Mouse (Mus musculus) megakaryocyte progenitor cell, adult 5-6 weeks (primary cell): ENCODE measurements around the gene Dgkg. TPM values are rescaled to one million over a fixed set of nuclear protein-coding genes. Genes with fewer than 3 reads are reported as not detected.
A peak's percentile ranks its signal among the peaks of the same experiment; 100 is the strongest.

Experiments used
- ATAC-seq: replicated peaks from 2 replicates; pipeline ENCODE4 v1.8.0; 2016; ENCODE audit warnings: mild to moderate bottlenecking, moderate TSS enrichment, inconsistent platforms; ENCODE audit not compliant: poor library complexity
- total RNA-seq, 2 experiments: library from RNA; stranded (forward) in 1 of 2; stranded (reverse) in 1 of 2; fragments of 157-497, 149-512 nt in 1 of 2; fragments of 200-1000 nt in 1 of 2; gene quantifications; 2 replicates each; pipeline versions ENCODE4 v1.2.3 to v1.2.4; 2015 to 2017

Gene Dgkg
- total RNA-seq, 2 experiments from 2014 or later, result 14.0 to 18.8 TPM

DNA sequence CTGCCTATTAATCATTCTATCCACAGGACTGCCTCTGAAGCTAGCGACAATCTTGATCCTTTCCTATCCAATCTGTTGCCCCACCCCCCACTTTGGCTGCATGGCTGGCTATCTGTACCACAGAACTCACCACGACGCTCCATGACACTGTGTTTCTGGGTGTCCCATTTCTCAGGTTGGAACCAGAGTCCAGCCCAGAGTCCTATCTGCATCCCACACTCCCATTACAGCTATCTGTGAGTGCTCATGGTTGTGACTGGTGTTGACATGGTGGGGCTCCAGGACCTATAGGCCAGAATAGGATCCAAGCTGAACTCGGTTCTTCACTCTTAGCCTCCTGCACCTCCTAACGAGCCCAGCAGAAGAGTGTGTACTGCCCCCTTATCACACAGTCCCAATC, 107.7 kb downstream of the Dgkg start:
- ATAC-seq, result peak; percentile 16

DNA sequence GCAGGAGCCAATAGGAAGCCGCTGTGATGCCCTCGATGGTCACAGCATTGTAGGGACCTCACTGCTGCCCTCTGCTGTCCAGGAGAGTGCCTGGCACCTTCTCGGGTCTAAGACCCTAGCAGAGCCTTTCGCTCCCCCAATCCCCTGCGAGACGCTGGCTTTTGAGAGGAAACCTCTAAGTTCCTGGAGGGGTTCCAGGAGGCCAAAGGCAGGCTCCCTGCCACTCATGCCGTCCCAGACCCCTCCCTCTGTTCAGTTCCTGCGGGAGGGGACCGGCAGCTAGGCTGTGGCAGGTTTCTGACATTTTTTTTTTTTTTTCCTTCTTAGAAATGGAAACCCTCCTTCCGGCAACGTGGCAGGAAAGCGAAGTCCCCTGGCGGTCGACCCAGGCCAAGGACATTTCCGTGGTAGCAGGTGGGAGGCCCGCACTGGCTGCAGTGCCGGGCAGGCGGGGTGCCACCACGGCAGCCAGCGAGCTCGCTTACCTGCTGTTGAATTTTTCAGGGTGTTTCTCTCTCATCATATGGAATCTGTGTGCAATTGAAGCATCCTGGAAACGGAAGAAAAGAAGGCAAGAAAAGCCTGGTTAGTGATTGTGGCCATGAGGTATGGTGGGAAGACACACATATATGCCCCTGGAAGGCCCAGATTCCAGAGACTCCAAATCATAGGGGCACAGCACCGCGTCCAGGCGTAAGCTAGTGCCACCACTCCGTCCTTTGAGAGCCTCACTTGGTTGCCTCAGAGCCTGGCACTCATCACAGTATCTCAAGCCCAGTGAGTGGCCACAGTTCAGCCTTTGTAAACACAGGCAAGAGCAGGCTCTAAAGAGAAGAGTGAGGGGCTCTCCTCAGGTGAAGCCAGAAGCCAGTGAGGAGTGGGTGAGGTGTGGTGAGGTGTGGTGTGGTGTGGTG, 108.6 kb downstream of the Dgkg start:
- ATAC-seq, result peak; percentile 89

DNA sequence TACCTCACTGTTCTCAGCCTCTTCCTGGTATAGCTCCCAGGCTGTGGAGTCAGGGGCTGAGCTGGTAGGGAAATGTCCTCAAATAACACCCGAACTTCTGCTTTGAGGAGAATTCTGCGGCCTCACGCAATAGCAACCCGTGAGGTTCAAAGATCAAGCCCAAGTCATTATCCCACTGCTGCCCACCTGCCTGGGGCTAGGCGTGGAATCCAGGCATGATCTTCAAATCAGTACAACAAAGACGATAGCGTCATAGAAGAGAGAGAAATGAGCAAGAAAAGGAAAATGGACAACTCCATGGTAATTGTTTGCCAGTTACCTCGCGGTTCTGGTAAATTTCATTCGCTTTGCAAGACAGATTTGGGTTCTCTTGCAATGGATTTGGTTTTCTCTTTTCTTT, 109.3 kb downstream of the Dgkg start:
- peak; percentile 20; the same call in 1 of the 2 replicates for ATAC-seq

GRCm38 (mm10) chr16:22545799-22546198, 111.2 kb downstream of the Dgkg start:
- ATAC-seq, result no peak

DNA sequence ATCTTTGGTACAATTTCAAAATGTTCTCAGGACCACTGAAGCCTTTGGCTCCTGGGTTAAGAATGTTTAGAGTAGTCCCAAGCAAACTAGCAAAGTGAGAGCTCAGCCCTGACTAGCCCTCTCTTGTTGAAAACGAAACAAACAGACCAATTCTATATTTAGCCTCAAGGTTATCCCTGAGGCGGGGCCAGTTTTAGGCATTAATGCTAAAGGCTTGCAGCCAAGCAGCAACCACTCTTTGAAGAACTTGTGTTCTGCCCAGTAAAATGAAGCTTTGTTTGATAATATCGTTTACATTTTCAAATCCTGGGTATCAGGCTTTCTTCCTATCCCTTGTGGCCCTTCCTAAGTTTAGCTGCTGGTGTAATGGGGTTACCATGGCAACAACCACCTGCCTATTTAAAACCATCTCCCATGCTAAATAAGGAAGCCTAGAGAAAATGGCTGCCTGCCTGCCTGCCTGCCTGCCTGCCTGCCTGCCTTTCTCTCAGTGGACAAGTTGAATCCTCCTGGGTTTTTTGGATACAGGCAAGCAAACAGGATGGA, 111.9 kb downstream of the Dgkg start:
- ATAC-seq, result no peak

DNA sequence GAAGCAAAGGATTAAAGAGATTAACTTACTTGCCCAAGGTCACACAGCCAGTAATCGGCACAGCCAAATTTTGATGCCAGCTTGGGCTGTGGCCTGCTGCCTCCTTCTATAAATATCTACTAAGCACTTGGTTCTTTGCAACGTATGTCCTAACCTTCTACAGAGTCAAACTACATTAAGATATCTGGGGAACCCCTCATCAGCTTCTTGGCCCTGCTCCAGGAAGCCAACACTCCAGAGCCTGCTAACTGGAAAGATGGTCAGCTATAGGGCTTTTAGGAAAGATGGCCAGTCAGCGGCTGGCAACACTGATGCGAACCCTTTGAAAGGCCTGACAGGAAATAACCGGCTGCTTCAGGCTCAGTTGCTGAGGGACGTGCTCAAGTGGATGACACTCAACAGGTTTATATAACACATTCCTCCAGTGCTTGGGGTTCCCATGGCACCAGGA, 114.3 kb downstream of the Dgkg start:
- no peak for ATAC-seq

DNA sequence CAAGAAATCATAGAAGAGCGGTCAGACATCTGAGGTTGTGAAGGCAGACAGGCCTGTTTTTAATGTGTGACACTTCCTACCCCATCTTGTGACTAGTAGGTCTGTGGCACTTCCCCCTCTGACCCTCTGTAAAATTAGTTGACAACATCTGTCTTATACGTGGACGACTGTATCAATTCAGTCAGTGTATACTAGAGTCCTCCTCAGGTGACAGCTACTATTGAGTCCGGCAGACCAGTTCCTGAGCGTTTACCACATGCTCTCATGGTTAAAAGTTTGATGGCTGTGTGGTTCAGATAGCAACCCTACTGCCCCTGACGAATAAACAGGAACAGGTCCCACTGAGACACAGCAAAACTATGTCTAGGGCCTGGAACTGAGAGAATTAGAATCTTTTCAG, 117.7 kb downstream of the Dgkg start:
- no peak for ATAC-seq

GRCm38 (mm10) chr16:22536581-22537160, 120.3 kb downstream of the Dgkg start:
- no peak for ATAC-seq

- no peak for ATAC-seq
Measured at GRCm38 (mm10) chr16:22533087-22533486, 123.9 kb downstream of the Dgkg start.

DNA sequence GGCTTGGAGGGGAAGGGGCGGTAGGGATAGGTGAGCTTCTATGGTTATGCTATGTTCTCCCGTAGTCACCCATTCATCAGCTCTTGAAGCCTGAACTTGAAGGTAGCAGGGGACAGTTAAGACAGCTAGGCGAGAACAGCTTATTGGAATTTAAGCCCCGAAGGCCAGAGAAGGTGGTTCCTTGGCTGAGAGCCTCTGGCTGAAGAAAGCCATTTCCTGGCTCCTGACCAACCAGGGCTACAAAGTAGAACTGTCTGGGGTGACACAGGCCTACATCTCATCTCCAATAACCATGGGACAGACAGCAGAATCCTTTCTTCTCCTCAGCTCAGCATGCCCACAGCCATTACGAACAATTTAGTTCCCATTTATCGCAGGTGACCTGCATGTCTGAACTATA, 125.2 kb downstream of the Dgkg start:
- ATAC-seq, result no peak

- no peak for ATAC-seq
Measured at GRCm38 (mm10) chr16:22531041-22531440, 126.0 kb downstream of the Dgkg start.

- ATAC-seq, result no peak
Measured at GRCm38 (mm10) chr16:22527499-22527939, 129.5 kb downstream of the Dgkg start.

- no peak for ATAC-seq
Measured at GRCm38 (mm10) chr16:22526386-22526785, 130.6 kb downstream of the Dgkg start.

- ATAC-seq, result peak; percentile 97
Measured at GRCm38 (mm10) chr16:22517431-22518384, 139.3 kb downstream of the Dgkg start.

DNA sequence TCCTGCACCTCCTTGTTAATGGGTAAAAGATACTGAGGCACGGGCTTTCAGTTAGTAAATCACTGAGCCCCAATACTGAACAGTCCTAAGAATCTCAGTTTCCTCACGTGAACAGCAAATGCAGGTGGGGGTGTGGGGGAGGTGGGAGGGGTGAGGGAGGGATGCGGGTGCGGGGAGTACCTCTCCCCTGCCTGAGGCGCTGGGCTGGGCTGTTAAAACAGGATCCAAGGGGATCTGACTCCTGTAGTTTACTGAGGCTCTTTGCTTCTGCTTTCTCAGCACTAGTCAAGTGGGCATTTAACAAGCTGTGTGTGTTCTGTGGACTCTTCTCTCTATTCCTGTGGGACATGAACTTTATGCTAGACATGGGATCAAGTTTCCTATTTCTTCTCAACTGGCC, 141.5 kb downstream of the Dgkg start:
- no peak for ATAC-seq

DNA sequence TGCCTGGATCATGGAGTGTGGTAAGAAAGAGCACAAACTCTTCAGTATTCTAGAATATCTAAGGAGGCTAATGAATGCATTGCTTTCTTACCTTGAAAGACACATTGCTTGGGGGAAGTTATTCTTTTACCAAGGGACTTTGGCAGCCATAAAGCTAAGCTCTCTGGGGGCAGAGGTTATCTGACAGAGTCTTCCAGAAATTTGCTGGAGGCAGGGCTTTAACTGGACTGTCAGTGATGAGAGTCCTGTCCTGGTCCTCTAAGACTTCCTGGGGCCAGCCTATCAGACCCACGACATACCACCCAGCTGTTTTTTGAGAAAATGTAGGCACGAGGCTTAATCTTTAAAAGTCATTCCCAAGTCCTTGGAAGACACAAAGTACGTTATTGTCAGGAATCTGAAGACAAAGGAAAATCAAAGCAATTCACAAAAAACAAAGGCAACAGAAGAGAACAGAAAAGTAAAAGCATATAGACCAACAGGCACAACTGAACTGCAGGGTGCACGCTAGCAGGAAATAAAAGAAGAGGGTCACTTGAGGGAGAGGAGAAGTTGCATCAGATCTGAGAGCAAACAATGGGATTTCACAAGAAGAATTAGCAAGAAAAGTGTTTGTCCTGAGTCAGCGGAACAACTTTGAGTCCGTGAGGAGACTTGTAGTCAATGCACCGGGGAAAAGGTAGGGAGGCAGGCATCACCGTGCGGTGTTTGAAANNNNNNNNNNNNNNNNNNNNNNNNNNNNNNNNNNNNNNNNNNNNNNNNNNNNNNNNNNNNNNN, 146.0 kb downstream of the Dgkg start:
- peak; percentile 46; the same call in 1 of the 2 replicates for ATAC-seq

- no peak for ATAC-seq
Measured at GRCm38 (mm10) chr16:22508936-22509563, 148.0 kb downstream of the Dgkg start.

DNA sequence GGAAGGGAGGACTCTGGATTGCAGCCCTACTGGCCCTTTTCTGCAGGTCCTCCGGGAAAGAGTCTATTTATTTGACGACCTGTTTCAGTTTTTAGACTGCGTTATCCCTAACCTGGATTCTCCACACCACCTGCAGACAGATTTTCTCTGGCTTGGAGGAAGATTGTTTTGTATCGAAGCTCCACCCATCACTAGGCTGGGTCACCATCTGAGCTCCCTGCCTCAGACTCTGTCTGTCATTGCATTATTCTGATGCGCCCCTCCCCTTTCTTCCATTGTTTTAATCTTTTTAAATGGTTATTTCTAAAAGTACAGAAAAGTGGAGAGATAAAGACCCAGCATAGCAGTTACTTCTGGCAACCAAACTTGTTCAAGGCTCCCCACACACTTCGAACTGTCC, 151.4 kb downstream of the Dgkg start:
- no peak for ATAC-seq

GRCm38 (mm10) chr16:22504851-22505250, 152.2 kb downstream of the Dgkg start:
- ATAC-seq, result no peak
